9 mouse cellular contexts compared by ENCODE assay signal in the genomic region with DNA sequence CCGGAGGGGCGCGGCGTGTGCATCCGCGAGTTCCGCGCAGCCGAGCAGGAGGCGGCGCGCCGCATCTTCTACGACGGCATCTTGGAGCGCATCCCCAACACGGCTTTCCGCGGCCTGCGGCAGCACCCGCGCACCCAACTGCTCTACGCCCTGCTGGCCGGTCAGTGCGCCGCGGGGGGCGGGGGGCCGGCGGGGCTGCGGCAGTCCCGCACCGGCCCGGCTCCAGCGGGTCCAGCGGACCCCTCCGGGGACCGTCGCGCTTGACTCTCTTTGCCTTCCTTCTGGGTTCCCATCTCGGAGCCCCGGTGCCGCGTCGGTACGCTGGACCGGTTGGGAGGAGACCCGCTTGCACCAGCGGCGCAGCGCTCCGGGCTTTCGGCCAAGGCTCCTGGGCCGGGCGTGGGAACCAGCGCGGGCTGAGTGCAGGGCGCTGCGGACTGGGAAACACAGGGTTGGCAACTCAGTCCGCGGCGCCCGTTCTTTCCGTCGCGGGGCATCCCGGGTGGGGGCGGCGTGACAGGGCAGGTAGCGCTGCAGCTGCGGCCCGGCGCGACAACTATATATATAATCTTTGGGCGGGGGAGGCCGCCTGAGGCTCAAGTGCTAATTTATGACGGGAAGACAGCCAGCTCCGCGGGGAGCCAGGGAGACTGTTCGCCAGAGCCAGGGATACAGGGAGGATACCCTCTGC. TPM values are rescaled to one million over a fixed set of nuclear protein-coding genes. Genes with fewer than 3 reads are reported as not detected.
DNase-seq lines count a peak whose midpoint lies in the region; ATAC-seq and TF ChIP-seq lines count a peak whose summit lies in the region.
"Had no signal": no experiment of that assay in that cellular context is flagged by ENCODE, and none has a peak within 500 bp of the region (broad histone marks: within the 10 kb centered on the region; RNA-seq: fewer than 3 reads in every experiment).

No protein-coding gene starts in this region.

- H3K79me2 ChIP-seq in liver, adult 2 months (ENCODE audit: control insufficient read depth, insufficient read depth, low read length) = no peaks in the 10 kb centered on the region

- no peak overlapping the region for H3K27ac ChIP-seq in liver, adult 2 months (replicated peaks; ENCODE audit: insufficient read depth, low read depth, low read length)
- H3K27ac ChIP-seq in cortical plate, adult 2 months (ENCODE audit: insufficient read depth, low read length) = peak overlapping the region; percentile 94
- H3K27ac ChIP-seq in kidney, embryonic 14.5 days (ENCODE audit: low read depth, low read length) = no peak overlapping the region
- no peak overlapping the region for H3K27ac ChIP-seq in limb, embryonic 13.5 days
- peak overlapping the region; percentile 96 for H3K27ac ChIP-seq in midbrain, postnatal 0 days (ENCODE audit: low read depth, low read length)

- peaks cover 23% of the 10 kb centered on the region for H3K27me3 ChIP-seq in liver, adult 2 months (ENCODE audit: control insufficient read depth, insufficient read depth, low read length)
- H3K27me3 ChIP-seq in kidney, embryonic 14.5 days (ENCODE audit: control insufficient read depth, insufficient read depth, low read length) = peaks cover 54% of the 10 kb centered on the region
- peaks cover 70% of the 10 kb centered on the region for H3K27me3 ChIP-seq in limb, embryonic 13.5 days
- H3K27me3 ChIP-seq in midbrain, postnatal 0 days (ENCODE audit: insufficient read depth, low read length) = no peaks in the 10 kb centered on the region
- H3K27me3 ChIP-seq: CH12.LX had no signal

- H3K36me3 ChIP-seq in liver, adult 2 months (ENCODE audit: control insufficient read depth, insufficient read depth, low read length) = no peaks in the 10 kb centered on the region
- no peaks in the 10 kb centered on the region for H3K36me3 ChIP-seq in kidney, embryonic 14.5 days (ENCODE audit: control insufficient read depth, insufficient read depth, low read length)
- H3K36me3 ChIP-seq in limb, embryonic 13.5 days = no peaks in the 10 kb centered on the region
- peaks cover 19% of the 10 kb centered on the region for H3K36me3 ChIP-seq in midbrain, postnatal 0 days (ENCODE audit: insufficient read depth, low read length)

- H3K4me1 ChIP-seq in liver, adult 2 months (ENCODE audit: control insufficient read depth, insufficient read depth, low read length) = no peaks in the 10 kb centered on the region
- H3K4me1 ChIP-seq in cortical plate, adult 2 months (ENCODE audit: control insufficient read depth, insufficient read depth, low read length) = peaks cover 14% of the 10 kb centered on the region; the same call in 1 of the 2 replicates
- H3K4me1 ChIP-seq in kidney, embryonic 14.5 days (ENCODE audit: control insufficient read depth, insufficient read depth, low read length) = peaks cover 10% of the 10 kb centered on the region
- peaks cover 24% of the 10 kb centered on the region for H3K4me1 ChIP-seq in limb, embryonic 13.5 days
- H3K4me1 ChIP-seq in midbrain, postnatal 0 days (ENCODE audit: insufficient read depth, low read length) = peaks cover 22% of the 10 kb centered on the region

- DNase-seq in liver, adult 2 months (ENCODE audit: extremely low read depth, low read depth, low spot score) = no peak
- no peak for DNase-seq in liver
- DNase-seq in heart, adult 8-10 months (ENCODE audit: low spot score) = peak; percentile 15
- peak; percentile 55 for DNase-seq in midbrain, postnatal 0 days (ENCODE audit: low spot score)
- peak; percentile 57 for DNase-seq in thymus, postnatal 4 days

- WGBS in liver, adult 2 months = 3% methylated on average over 76 of the region's 80 CpGs
- WGBS in kidney, embryonic 14.5 days = under 1% methylated on average over 72 of the region's 80 CpGs
- WGBS in limb, embryonic 13.5 days = under 1% methylated on average over 56 of the region's 80 CpGs
- WGBS in midbrain, postnatal 0 days = under 1% methylated on average over 77 of the region's 80 CpGs

- ATAC-seq in kidney, embryonic 14.5 days (ENCODE audit: low FRiP score, low TSS enrichment) = peak; percentile 54
- no peak for ATAC-seq in limb, embryonic 13.5 days (ENCODE audit: low FRiP score, low read depth)
- ATAC-seq in midbrain, postnatal 0 days (ENCODE audit: low FRiP score) = peak; percentile 4

- peak overlapping the region; percentile 50; the same call in 1 of the 2 replicates for H3K4me3 ChIP-seq in liver, adult 2 months (ENCODE audit: insufficient read depth, low read depth, low read length)
- peak overlapping the region; percentile 64 for H3K4me3 ChIP-seq in cortical plate, adult 2 months (ENCODE audit: insufficient read depth, low read length)
- H3K4me3 ChIP-seq in kidney, embryonic 14.5 days (ENCODE audit: low read length) = peak overlapping the region; percentile 62
- H3K4me3 ChIP-seq in limb, embryonic 13.5 days = peak overlapping the region; percentile 65
- peak overlapping the region; percentile 90 for H3K4me3 ChIP-seq in midbrain, postnatal 0 days (ENCODE audit: low read depth, low read length)

- TF ChIP-seq CTCF in liver, adult 2 months (IDR thresholded peaks at IDR 0.05; ENCODE audit: low read depth, low read length) = no peak
- no peak for TF ChIP-seq CTCF in cortical plate, adult 2 months (IDR thresholded peaks at IDR 0.05; ENCODE audit: extremely low read depth, insufficient read depth, low read length)
- no peak for TF ChIP-seq CTCF in midbrain, postnatal 0 days (IDR thresholded peaks at IDR 0.05)

- peak overlapping the region; percentile 98 for H3K4me2 ChIP-seq in kidney, embryonic 14.5 days (replicated peaks; ENCODE audit: low read depth, low read length)
- peak overlapping the region; percentile 98 for H3K4me2 ChIP-seq in limb, embryonic 13.5 days (replicated peaks)
- peak overlapping the region; percentile 82 for H3K4me2 ChIP-seq in midbrain, postnatal 0 days (ENCODE audit: low read depth, low read length, poor library complexity, severe bottlenecking)

- peaks cover 2% of the 10 kb centered on the region; the same call in 1 of the 2 replicates for H3K9me3 ChIP-seq in kidney, embryonic 14.5 days (ENCODE audit: control insufficient read depth, low read length)
- no peaks in the 10 kb centered on the region for H3K9me3 ChIP-seq in limb, embryonic 13.5 days
- no peaks in the 10 kb centered on the region for H3K9me3 ChIP-seq in midbrain, postnatal 0 days (ENCODE audit: low read length)

- TF ChIP-seq POLR2A in liver, adult 2 months (IDR thresholded peaks at IDR 0.05; ENCODE audit: extremely low read depth, insufficient read depth, low read length) = no peak
- TF ChIP-seq POLR2A in cortical plate, adult 2 months (IDR thresholded peaks at IDR 0.05; ENCODE audit: extremely low read depth, insufficient read depth, low read length) = 0 out of 2 replicates have a peak, but pooled peaks have one; percentile 24

- no peak overlapping the region for H3K9ac ChIP-seq in liver, adult 2 months (ENCODE audit: low read depth, low read length)
- peak overlapping the region; percentile 25; the same call in 1 of the 2 replicates for H3K9ac ChIP-seq in kidney, embryonic 14.5 days (ENCODE audit: low read depth, low read length)
- peak overlapping the region; percentile 59 for H3K9ac ChIP-seq in limb, embryonic 13.5 days
- peak overlapping the region; percentile 93 for H3K9ac ChIP-seq in midbrain, postnatal 0 days (replicated peaks; ENCODE audit: low read length, poor library complexity, severe bottlenecking)

RNA-seq across cellular contexts. Expression of a gene that starts 1.4 kb away (rescaled TPM):
- under 0.01 and 0.07 TPM in 2 replicates for total RNA-seq in liver, adult 2 months (2014; rRNA removed)
- 0.01 and 0.07 TPM in 2 replicates for polyA plus RNA-seq in liver, adult 2 months (2012; rRNA removed)
- 151 and 153 TPM in 2 replicates for polyA plus RNA-seq in cortical plate, adult 2 months (2012; rRNA removed)
- total RNA-seq in heart, adult 8-10 months (2022) = 1 to 10 TPM; 1.3 to 1.9 (median 1.6) TPM
- polyA plus RNA-seq in kidney, embryonic 14.5 days (2014; fragmentation: Nextera tagmentation; extraction: Ambion mirVana) = 0.18 and 0.31 TPM in 2 replicates
- 0.10 and 0.20 TPM in 2 replicates for polyA plus RNA-seq in limb, embryonic 13.5 days (2015; fragmentation: Nextera tagmentation; extraction: Ambion mirVana)
- total RNA-seq in midbrain, postnatal 0 days (2014; rRNA removed) = 42.9 and 46.6 TPM in 2 replicates
- polyA plus RNA-seq in midbrain, postnatal 0 days (2015; fragmentation: Nextera tagmentation; extraction: Ambion mirVana) = 5.3 and 6.1 TPM in 2 replicates

RNA-seq across cellular contexts. Expression of a gene that starts 14.0 kb away (rescaled TPM):
- 0.37 and 1.3 TPM in 2 replicates for total RNA-seq in liver, adult 2 months (2014; rRNA removed)
- 1.6 and 2.3 TPM in 2 replicates for polyA plus RNA-seq in liver, adult 2 months (2012; rRNA removed)
- 157 and 165 TPM in 2 replicates for polyA plus RNA-seq in cortical plate, adult 2 months (2012; rRNA removed)
- total RNA-seq in heart, adult 8-10 months (2022) = 1 to 10 TPM; 3.3 to 6.5 (median 3.9) TPM
- 79.8 and 124 TPM in 2 replicates for polyA plus RNA-seq in kidney, embryonic 14.5 days (2014; fragmentation: Nextera tagmentation; extraction: Ambion mirVana)
- 136 and 151 TPM in 2 replicates for polyA plus RNA-seq in limb, embryonic 13.5 days (2015; fragmentation: Nextera tagmentation; extraction: Ambion mirVana)
- 635 and 874 TPM in 2 replicates for total RNA-seq in midbrain, postnatal 0 days (2014; rRNA removed)
- 837 and 845 TPM in 2 replicates for polyA plus RNA-seq in midbrain, postnatal 0 days (2015; fragmentation: Nextera tagmentation; extraction: Ambion mirVana)
- total RNA-seq: CH12.LX had no signal

Comparison
In these comparisons a context has a peak if more than half of its experiments do, and no peak if none do; other contexts are left out.
1. DNase-seq: peak in heart, adult 8-10 months (single experiment), midbrain, postnatal 0 days (single experiment) and thymus, postnatal 4 days (single experiment); none in liver, adult 2 months (single experiment) and liver (single experiment).
2. H3K27ac ChIP-seq: peak in cortical plate, adult 2 months (single experiment) and midbrain, postnatal 0 days (single experiment); none in liver, adult 2 months (single experiment), kidney, embryonic 14.5 days (single experiment) and limb, embryonic 13.5 days (single experiment).
3. RNA of a gene that starts 1.4 kb away (polyA plus RNA-seq): 151 to 153 TPM in cortical plate, adult 2 months; 5.3 to 6.1 TPM in midbrain, postnatal 0 days, 0.18 to 0.31 TPM in kidney, embryonic 14.5 days, 0.10 to 0.20 TPM in limb, embryonic 13.5 days and 0.01 to 0.07 TPM in liver, adult 2 months; every median in the first group is over 10 times any median in the second.
4. RNA of a gene that starts 14.0 kb away (polyA plus RNA-seq): 837 to 845 TPM in midbrain, postnatal 0 days, 157 to 165 TPM in cortical plate, adult 2 months, 136 to 151 TPM in limb, embryonic 13.5 days and 79.8 to 124 TPM in kidney, embryonic 14.5 days; 1.6 to 2.3 TPM in liver, adult 2 months; every median in the first group is over 10 times any median in the second.
5. Peak in every context shown above with its lines, with median percentiles within 50 percentile points of each other: H3K4me3 ChIP-seq and H3K4me2 ChIP-seq.